Mouse (Mus musculus) ES-E14 (cell line): ENCODE data around the gene Rab43. TPM values are rescaled to one million over a fixed set of nuclear protein-coding genes. Genes with fewer than 3 reads are reported as not detected.

Experiments
- DNase-seq: peaks from one replicate; pipeline ENCODE4 v3.0.0-alpha.2; 2013; ENCODE audit warnings: low read depth, low spot score
- H3K27ac ChIP-seq: 2 replicates; pipeline ENCODE4 v1.5.1; 2012; ENCODE audit warnings: low read depth, mild to moderate bottlenecking, low read length, moderate library complexity, mixed read lengths; ENCODE audit not compliant: poor library complexity, insufficient read depth, severe bottlenecking
- H3K36me3 ChIP-seq: 2 replicates; pipeline ENCODE4 v1.6.1; 2012; ENCODE audit warnings: mild to moderate bottlenecking, low read length, moderate library complexity, mixed read lengths; ENCODE audit not compliant: control insufficient read depth, poor library complexity, insufficient read depth, severe bottlenecking
- H3K4me1 ChIP-seq, 2 experiments: fragments of 150-350 bp in 1 of 2; sonication (generic) in 1 of 2; 2 replicates each; pipeline ENCODE4 v1.6.1; 2012; ENCODE audit warnings: low read length in 2 of 2, mild to moderate bottlenecking in 1 of 2, mixed read lengths in 1 of 2; ENCODE audit not compliant: control insufficient read depth in 2 of 2, insufficient read depth in 2 of 2, poor library complexity in 1 of 2
- H3K4me3 ChIP-seq, 2 experiments: fragments of 150-350 bp in 1 of 2; sonication (generic) in 1 of 2; 2 replicates each; pipeline ENCODE4 v1.5.1; 2012; ENCODE audit warnings: low read length in 2 of 2, low read depth in 1 of 2, mild to moderate bottlenecking in 1 of 2, mixed read lengths in 1 of 2; ENCODE audit not compliant: insufficient read depth in 1 of 2, poor library complexity in 1 of 2, severe bottlenecking in 1 of 2
- H3K9ac ChIP-seq: 2 replicates; pipeline ENCODE4 v1.6.1; 2012; ENCODE audit warnings: low read depth, mild to moderate bottlenecking, low read length, mixed read lengths; ENCODE audit not compliant: poor library complexity, insufficient read depth, severe bottlenecking
- H3K9me3 ChIP-seq: fragments of 150-350 bp; sonication (generic); 2 replicates; pipeline ENCODE4 v1.6.1; 2012; ENCODE audit warnings: low read depth, mild to moderate bottlenecking, low read length; ENCODE audit not compliant: control insufficient read depth, insufficient read depth
- CHD2 ChIP-seq: IDR thresholded peaks from 2 replicates; pipeline ENCODE4 v1.6.1; 2014; ENCODE audit warnings: mild to moderate bottlenecking, low read depth, low read length, inconsistent platforms
- HCFC1 ChIP-seq: IDR thresholded peaks from 2 replicates; pipeline ENCODE4 v1.6.1; 2012; ENCODE audit warnings: low read length, inconsistent platforms, borderline replicate concordance; ENCODE audit not compliant: insufficient read depth
- MAFK ChIP-seq: IDR thresholded peaks from 2 replicates; pipeline ENCODE4 v1.6.1; 2014; ENCODE audit warnings: mild to moderate bottlenecking, low read depth, low read length, inconsistent platforms; ENCODE audit not compliant: insufficient read depth
- ZC3H11A ChIP-seq: IDR thresholded peaks from 2 replicates; pipeline ENCODE4 v1.6.1; 2012; ENCODE audit warnings: low read depth, mild to moderate bottlenecking, inconsistent platforms, low read length, borderline replicate concordance
- ZNF384 ChIP-seq: IDR thresholded peaks from 2 replicates; pipeline ENCODE4 v1.6.1; 2012; ENCODE audit warnings: low read depth, low read length, inconsistent platforms
- in situ Hi-C, 2 experiments: fragments of 600-800 bp; cut with MboI; formaldehyde crosslinking; loops; one replicate each; pipeline ENCODE4 v1.15.1; 2025; ENCODE audit warnings: low sequenced_read_pairs in 2 of 2, inconsistent platforms in 1 of 2; ENCODE audit not compliant: unreplicated experiment in 2 of 2
- total RNA-seq: library from RNA; depleted of rRNA; stranded (reverse); fragments of 300-350 nt; gene quantifications from 2 replicates; pipeline ENCODE4 v1.2.3, GENCODE M21; 2012

The Rab43 gene
- total RNA-seq, 1 experiment: 2.0 TPM

DNA sequence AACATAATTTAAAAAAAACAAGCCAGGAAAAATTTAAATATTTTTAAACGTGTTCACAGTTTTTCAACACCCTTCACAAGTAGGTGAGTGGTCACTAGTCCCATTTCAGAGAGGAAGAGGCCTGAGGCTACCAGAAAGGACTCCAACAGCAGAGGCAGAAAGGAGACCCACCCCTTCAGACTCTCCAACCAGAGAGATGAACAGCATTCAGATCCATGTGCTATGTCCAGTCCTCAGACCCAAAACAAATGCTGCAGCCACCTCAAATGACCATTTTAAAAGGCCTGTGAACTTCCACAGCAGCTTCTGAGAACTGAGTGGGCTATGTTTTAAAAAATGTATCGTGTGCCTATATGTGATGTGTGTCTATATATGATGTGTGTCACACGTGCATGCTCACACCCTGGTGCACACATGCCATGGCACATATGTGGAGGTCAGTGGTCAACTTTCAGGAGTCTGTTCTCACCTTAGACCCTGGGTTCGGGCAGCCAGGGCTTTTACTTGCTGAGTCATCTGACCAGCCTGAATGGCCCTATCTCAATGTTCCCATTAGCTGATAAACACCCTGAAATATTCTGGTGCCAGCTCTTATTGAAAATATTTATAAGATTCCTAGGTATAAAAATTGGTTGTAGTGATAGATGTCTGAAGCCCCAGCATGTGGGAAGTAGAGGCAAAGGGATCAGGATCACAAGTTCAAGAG, 4.1 kb downstream of the Rab43 start:
- no peak for DNase-seq
- Histone ChIP-seq H3K36me3 (no peaks in the 10 kb centered on the region), H3K27ac (no peak overlapping the region), H3K9me3 (no peaks in the 10 kb centered on the region), H3K9ac (no peak overlapping the region), H3K4me1 (peaks cover 0 to 2% of the 10 kb centered on the region in 2 experiments; a peak in 1 of 4 replicates), H3K4me3 (no peak overlapping the region)
- in situ Hi-C loops: no loop called here
- TF ChIP-seq HCFC1 (no peak), MAFK (no peak), ZC3H11A (no peak), CHD2 (no peak), ZNF384 (no peak)

- Histone ChIP-seq H3K27ac (no peak overlapping the region), H3K9ac (no peak overlapping the region)
Measured at GRCm38 (mm10) chr6:87806857-87807256, 5.1 kb downstream of the Rab43 start.

DNA sequence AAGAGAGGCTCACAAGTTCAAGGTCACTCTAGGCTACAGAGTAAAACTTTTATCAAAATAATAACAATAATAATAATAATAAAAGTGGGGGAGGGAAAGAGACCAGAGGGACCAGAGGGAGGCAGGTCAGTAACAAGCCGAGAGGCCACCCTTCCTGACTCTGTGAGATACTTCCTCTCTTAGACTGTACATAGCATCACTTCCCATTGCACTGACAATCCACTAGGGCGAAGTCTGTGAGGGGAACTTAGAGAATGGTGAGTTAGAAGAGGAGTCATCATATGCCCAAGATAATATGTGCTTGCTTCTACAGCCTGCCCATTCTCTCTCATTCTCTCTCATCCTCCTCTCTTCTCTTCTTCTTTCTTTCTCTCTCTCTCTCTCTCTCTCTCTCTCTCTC, 5.9 kb downstream of the Rab43 start:
- in situ Hi-C loops: no loop called here
- no peak overlapping the region for H3K27ac ChIP-seq
- no peak for TF ChIP-seq ZC3H11A
- TF ChIP-seq ZNF384: no peak
- no peaks in the 10 kb centered on the region for H3K9me3 ChIP-seq
- no peak overlapping the region for H3K4me3 ChIP-seq
- H3K9ac ChIP-seq: no peak overlapping the region
- no peak for DNase-seq
- no peaks in the 10 kb centered on the region for H3K4me1 ChIP-seq
- no peaks in the 10 kb centered on the region for H3K36me3 ChIP-seq

More at GRCm38 (mm10) chr6:87806857-87807256, 5.1 kb downstream of the Rab43 start:
- Histone ChIP-seq H3K4me3 (no peak overlapping the region), H3K36me3 (no peaks in the 10 kb centered on the region), H3K9me3 (no peaks in the 10 kb centered on the region), H3K4me1 (no peaks in the 10 kb centered on the region)
- in situ Hi-C loops: no loop called here
- TF ChIP-seq MAFK: no peak
- no peak for TF ChIP-seq CHD2
- TF ChIP-seq ZC3H11A: no peak
- TF ChIP-seq ZNF384: no peak
- TF ChIP-seq HCFC1: no peak
- no peak for DNase-seq

DNA sequence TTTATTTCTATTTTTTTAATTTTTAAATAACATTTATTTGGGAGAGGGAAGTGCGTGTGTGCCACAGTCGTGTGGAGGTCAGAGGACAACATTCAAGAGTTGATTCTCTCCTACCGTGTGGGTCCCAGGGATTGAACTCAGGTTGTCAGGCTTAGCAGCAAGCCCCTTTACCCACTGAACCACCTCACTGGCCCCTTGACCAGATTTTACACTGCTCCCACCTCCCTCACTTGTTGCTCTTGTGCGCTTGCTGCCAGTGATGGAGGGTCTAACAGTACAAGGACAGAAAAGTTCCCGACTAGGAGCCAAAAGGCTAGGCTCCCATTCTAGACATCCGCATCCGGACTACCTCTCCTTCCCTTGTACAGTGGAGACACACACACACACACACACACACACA, 6.5 kb downstream of the Rab43 start:
- no peaks in the 10 kb centered on the region for H3K9me3 ChIP-seq
- in situ Hi-C loops: no loop called here
- no peak overlapping the region for H3K27ac ChIP-seq
- no peaks in the 10 kb centered on the region for H3K36me3 ChIP-seq
- H3K4me1 ChIP-seq: no peaks in the 10 kb centered on the region
- H3K4me3 ChIP-seq: no peak overlapping the region
- no peak overlapping the region for H3K9ac ChIP-seq
- DNase-seq: no peak
- TF ChIP-seq CHD2: no peak
- TF ChIP-seq HCFC1: no peak

GRCm38 (mm10) chr6:87804886-87805285, 7.1 kb downstream of the Rab43 start:
- Histone ChIP-seq H3K36me3 (no peaks in the 10 kb centered on the region), H3K9me3 (no peaks in the 10 kb centered on the region), H3K4me3 (no peak overlapping the region), H3K27ac (no peak overlapping the region), H3K4me1 (no peaks in the 10 kb centered on the region), H3K9ac (no peak overlapping the region)
- in situ Hi-C loops: no loop called here
- TF ChIP-seq ZNF384: no peak
- TF ChIP-seq HCFC1: no peak
- TF ChIP-seq ZC3H11A: no peak
- no peak for TF ChIP-seq CHD2
- TF ChIP-seq MAFK: no peak
- DNase-seq: no peak
